ENCODE assay signal across 8 mouse cellular contexts in genomic region chr14:7900481-7901049, GRCm38 (mm10). TPM values are rescaled to one million over a fixed set of nuclear protein-coding genes. Genes with fewer than 3 reads are reported as not detected.
DNase-seq lines count a peak whose midpoint lies in the region; ATAC-seq and TF ChIP-seq lines count a peak whose summit lies in the region.
"Had no signal": no experiment of that assay in that cellular context is flagged by ENCODE, and none has a peak within 500 bp of the region (broad histone marks: within the 10 kb centered on the region; RNA-seq: fewer than 3 reads in every experiment).

No protein-coding gene starts in this region.

- no peak for TF ChIP-seq POLR2A in cerebellum, adult 2 months (IDR thresholded peaks at IDR 0.05; ENCODE audit: borderline replicate concordance, insufficient read depth, low read length)

- H3K27ac ChIP-seq in embryonic facial prominence, embryonic 12.5 days = peak overlapping the region; percentile 13
- no peak overlapping the region for H3K27ac ChIP-seq in forebrain, embryonic 16.5 days (ENCODE audit: low read length)
- peak overlapping the region; percentile 49; the same call in 1 of the 2 replicates for H3K27ac ChIP-seq in layer of hippocampus, adult 2 months
- H3K27ac ChIP-seq in midbrain, postnatal 0 days (ENCODE audit: low read depth, low read length) = 0 out of 2 replicates have a peak overlapping the region, but pooled peaks have one; percentile 32
- no peak overlapping the region for H3K27ac ChIP-seq in cerebellum, adult 2 months (ENCODE audit: insufficient read depth, low read length)

- H3K36me3 ChIP-seq in embryonic facial prominence, embryonic 12.5 days = peaks cover 57% of the 10 kb centered on the region
- H3K36me3 ChIP-seq in forebrain, embryonic 16.5 days (ENCODE audit: control insufficient read depth, insufficient read depth) = peaks cover 11% of the 10 kb centered on the region; the same call in 1 of the 2 replicates
- peaks cover 24% of the 10 kb centered on the region for H3K36me3 ChIP-seq in midbrain, postnatal 0 days (ENCODE audit: insufficient read depth, low read length)

- peaks cover 10% of the 10 kb centered on the region; the same call in 1 of the 2 replicates for H3K4me1 ChIP-seq in embryonic facial prominence, embryonic 12.5 days
- H3K4me1 ChIP-seq in forebrain, embryonic 16.5 days (replicated peaks; ENCODE audit: control insufficient read depth, insufficient read depth, low read length) = 0 out of 2 replicates have a peak, but pooled peaks cover 4% of the 10 kb centered on the region
- H3K4me1 ChIP-seq in midbrain, postnatal 0 days (ENCODE audit: insufficient read depth, low read length) = no peaks in the 10 kb centered on the region
- no peaks in the 10 kb centered on the region; the same call in 1 of the 2 replicates for H3K4me1 ChIP-seq in cerebellum, adult 2 months (ENCODE audit: control insufficient read depth, insufficient read depth, low read length)

- no peak overlapping the region for H3K9ac ChIP-seq in embryonic facial prominence, embryonic 12.5 days
- H3K9ac ChIP-seq in forebrain, embryonic 16.5 days (replicated peaks; ENCODE audit: low read depth, low read length) = no peak overlapping the region
- no peak overlapping the region for H3K9ac ChIP-seq in midbrain, postnatal 0 days (replicated peaks; ENCODE audit: low read length, poor library complexity, severe bottlenecking)

- no peaks in the 10 kb centered on the region for H3K9me3 ChIP-seq in embryonic facial prominence, embryonic 12.5 days
- H3K9me3 ChIP-seq in forebrain, embryonic 16.5 days (ENCODE audit: control insufficient read depth, low read length) = no peaks in the 10 kb centered on the region
- H3K9me3 ChIP-seq in midbrain, postnatal 0 days (ENCODE audit: low read length) = no peaks in the 10 kb centered on the region

- WGBS in embryonic facial prominence, embryonic 12.5 days = 46% methylated on average over 11 of the region's 11 CpGs
- WGBS in forebrain, embryonic 16.5 days = 61% methylated on average over 11 of the region's 11 CpGs
- 72% methylated on average over 11 of the region's 11 CpGs for WGBS in midbrain, postnatal 0 days
- WGBS in cerebellum, adult 2 months = 36% methylated on average over 11 of the region's 11 CpGs

- peak; percentile 17 for DNase-seq in heart, postnatal 25 days (ENCODE audit: low spot score)
- peak; percentile 28 to 30 for DNase-seq in layer of hippocampus, adult 2 months (ENCODE audit: low spot score in 2 of 2)
- DNase-seq in midbrain, postnatal 0 days (ENCODE audit: low spot score) = peak; percentile 34
- DNase-seq in cerebellum, adult 2 months = no peak
- DNase-seq in adrenal gland, postnatal 14 days = no peak

- H3K4me2 ChIP-seq in embryonic facial prominence, embryonic 12.5 days (replicated peaks) = no peak overlapping the region
- H3K4me2 ChIP-seq in forebrain, embryonic 16.5 days (ENCODE audit: low read length) = no peak overlapping the region
- no peak overlapping the region for H3K4me2 ChIP-seq in midbrain, postnatal 0 days (ENCODE audit: low read depth, low read length, poor library complexity, severe bottlenecking)

- no peak overlapping the region for H3K4me3 ChIP-seq in embryonic facial prominence, embryonic 12.5 days
- no peak overlapping the region for H3K4me3 ChIP-seq in forebrain, embryonic 16.5 days (replicated peaks; ENCODE audit: low read length)
- H3K4me3 ChIP-seq in layer of hippocampus, adult 2 months = no peak overlapping the region
- no peak overlapping the region for H3K4me3 ChIP-seq in midbrain, postnatal 0 days (ENCODE audit: low read depth, low read length)
- no peak overlapping the region for H3K4me3 ChIP-seq in cerebellum, adult 2 months (replicated peaks; ENCODE audit: insufficient read depth, low read depth, low read length)

- no peak for TF ChIP-seq CTCF in layer of hippocampus, adult 2 months (conservative IDR thresholded peaks at IDR 0.05)
- no peak for TF ChIP-seq CTCF in midbrain, postnatal 0 days (IDR thresholded peaks at IDR 0.05)
- no peak for TF ChIP-seq CTCF in cerebellum, adult 2 months (IDR thresholded peaks at IDR 0.05; ENCODE audit: borderline replicate concordance, insufficient read depth, low read depth, low read length)

- H3K27me3 ChIP-seq in embryonic facial prominence, embryonic 12.5 days = no peaks in the 10 kb centered on the region
- no peaks in the 10 kb centered on the region for H3K27me3 ChIP-seq in forebrain, embryonic 16.5 days (replicated peaks; ENCODE audit: control insufficient read depth, insufficient read depth, low read length)
- no peaks in the 10 kb centered on the region for H3K27me3 ChIP-seq in midbrain, postnatal 0 days (ENCODE audit: insufficient read depth, low read length)
- no peaks in the 10 kb centered on the region for H3K27me3 ChIP-seq in cerebellum, adult 2 months (ENCODE audit: control insufficient read depth, insufficient read depth, low read length)

- ATAC-seq in embryonic facial prominence, embryonic 12.5 days (ENCODE audit: insufficient number of reproducible peaks, insufficient read depth, low FRiP score, low TSS enrichment) = no peak; the same call in 1 of the 2 replicates
- ATAC-seq in forebrain, embryonic 16.5 days = peak; percentile 32; the same call in 1 of the 2 replicates
- ATAC-seq in midbrain, postnatal 0 days (ENCODE audit: low FRiP score) = no peak

- intact Hi-C loops in heart, postnatal 25 days (cut with DNase I) = no loop called here

RNA-seq across cellular contexts. Expression of gene Gm45521, which starts 56.5 kb away (rescaled TPM):
- not detected in 2 replicates for polyA plus RNA-seq in embryonic facial prominence, embryonic 12.5 days (2016; fragmentation: Nextera tagmentation; extraction: Ambion mirVana)
- 0.44 TPM in 1 of 2 replicates, not detected in the other for polyA plus RNA-seq in forebrain, embryonic 16.5 days (2015; fragmentation: Nextera tagmentation; extraction: Ambion mirVana)
- total RNA-seq in heart, postnatal 25 days (2021) = not detected
- total RNA-seq in layer of hippocampus, adult 2 months (2021) = not detected
- total RNA-seq in midbrain, postnatal 0 days (2014; rRNA removed) = not detected in 2 replicates
- polyA plus RNA-seq in midbrain, postnatal 0 days (2015; fragmentation: Nextera tagmentation; extraction: Ambion mirVana) = 0.41 and 0.53 TPM in 2 replicates
- polyA plus RNA-seq in cerebellum, adult 2 months (2012; rRNA removed) = not detected in 2 replicates
- not detected in 2 replicates for total RNA-seq in adrenal gland, postnatal 14 days (2021)
- total RNA-seq: layer of hippocampus, postnatal 25 days had no signal

Comparison
In these comparisons a context has a peak if more than half of its experiments do, and no peak if none do; other contexts are left out.
1. H3K27ac ChIP-seq: peak in embryonic facial prominence, embryonic 12.5 days (single experiment), layer of hippocampus, adult 2 months (single experiment) and midbrain, postnatal 0 days (single experiment); none in forebrain, embryonic 16.5 days (single experiment) and cerebellum, adult 2 months (single experiment).
2. DNase-seq: peak in heart, postnatal 25 days (single experiment), layer of hippocampus, adult 2 months (2 of 2) and midbrain, postnatal 0 days (single experiment); none in cerebellum, adult 2 months (0 of 2) and adrenal gland, postnatal 14 days (single experiment).